Mouse (Mus musculus): ENCODE results near the gene Fto. TPM values are rescaled to one million over a fixed set of nuclear protein-coding genes. Genes with fewer than 3 reads are reported as not detected.

Fto gene
- total and polyA plus RNA-seq, 2 experiments from 2014 or later: 86.8 to 122 TPM

- ATAC-seq (no peak), DNase-seq (no peak)
- 88% methylated on average over 5 of the region's 5 CpGs for WGBS
- H3K4me1 ChIP-seq (ENCODE audit: insufficient read depth): no peaks in the 10 kb centered on the region
- no peaks in the 10 kb centered on the region for H3K27me3 ChIP-seq (ENCODE audit: insufficient read depth, low read length)
- no peak for TF ChIP-seq CTCF (IDR thresholded peaks at IDR 0.05; ENCODE audit: low read depth)
- no peaks in the 10 kb centered on the region for H3K9me3 ChIP-seq (ENCODE audit: low read length)
- no peak overlapping the region for H3K27ac ChIP-seq (ENCODE audit: low read depth, low read length)
- no peak overlapping the region for H3K4me2 ChIP-seq (ENCODE audit: low read depth)
- H3K9ac ChIP-seq: no peak overlapping the region
- H3K36me3 ChIP-seq (ENCODE audit: insufficient read depth): no peaks in the 10 kb centered on the region
- H3K4me3 ChIP-seq (ENCODE audit: low read depth, low read length): no peak overlapping the region
Measured at GRCm38 (mm10) chr8:91424491-91425074, 111.3 kb downstream of the Fto start.

- H3K9ac ChIP-seq: no peak overlapping the region
- H3K4me2 ChIP-seq (ENCODE audit: low read depth): no peak overlapping the region
- WGBS: 91% methylated on average over 10 of the region's 10 CpGs
- no peak for TF ChIP-seq CTCF (IDR thresholded peaks at IDR 0.05; ENCODE audit: low read depth)
- peaks cover 3% of the 10 kb centered on the region; the same call in 1 of the 2 replicates for H3K9me3 ChIP-seq (ENCODE audit: low read length)
- ATAC-seq: no peak
- H3K4me1 ChIP-seq (ENCODE audit: insufficient read depth): no peaks in the 10 kb centered on the region
- no peak overlapping the region for H3K27ac ChIP-seq (ENCODE audit: low read depth, low read length)
- DNase-seq: no peak
- no peaks in the 10 kb centered on the region for H3K27me3 ChIP-seq (ENCODE audit: insufficient read depth, low read length)
- H3K36me3 ChIP-seq (ENCODE audit: insufficient read depth): no peaks in the 10 kb centered on the region
- H3K4me3 ChIP-seq (ENCODE audit: low read depth, low read length): no peak overlapping the region
Measured at GRCm38 (mm10) chr8:91425251-91425866, 112.0 kb downstream of the Fto start.

GRCm38 (mm10) chr8:91426496-91426895 lies 113.2 kb downstream of the Fto start:
- DNase-seq (no peak), ATAC-seq (no peak)
- no peak overlapping the region for H3K4me3 ChIP-seq (ENCODE audit: low read depth, low read length)
- H3K27ac ChIP-seq (ENCODE audit: low read depth, low read length): no peak overlapping the region
- no peak overlapping the region for H3K4me2 ChIP-seq (ENCODE audit: low read depth)
- WGBS: 79% methylated on average over 1 of the region's 1 CpGs
- TF ChIP-seq CTCF (IDR thresholded peaks at IDR 0.05; ENCODE audit: low read depth): no peak
- H3K9me3 ChIP-seq (ENCODE audit: low read length): peaks cover 3% of the 10 kb centered on the region; the same call in 1 of the 2 replicates
- H3K9ac ChIP-seq: no peak overlapping the region
- H3K4me1 ChIP-seq (ENCODE audit: insufficient read depth): no peaks in the 10 kb centered on the region
- no peaks in the 10 kb centered on the region for H3K36me3 ChIP-seq (ENCODE audit: insufficient read depth)
- H3K27me3 ChIP-seq (ENCODE audit: insufficient read depth, low read length): no peaks in the 10 kb centered on the region

- H3K27ac ChIP-seq (ENCODE audit: low read depth, low read length): no peak overlapping the region
- H3K27me3 ChIP-seq (ENCODE audit: insufficient read depth, low read length): no peaks in the 10 kb centered on the region
- H3K4me2 ChIP-seq (ENCODE audit: low read depth): no peak overlapping the region
- no peak overlapping the region for H3K4me3 ChIP-seq (ENCODE audit: low read depth, low read length)
- H3K36me3 ChIP-seq (ENCODE audit: insufficient read depth): no peaks in the 10 kb centered on the region
- ATAC-seq: no peak
- WGBS: 96% methylated on average over 3 of the region's 3 CpGs
- H3K9me3 ChIP-seq (ENCODE audit: low read length): peaks cover 3% of the 10 kb centered on the region; the same call in 1 of the 2 replicates
- H3K4me1 ChIP-seq (ENCODE audit: insufficient read depth): no peaks in the 10 kb centered on the region
- TF ChIP-seq CTCF (IDR thresholded peaks at IDR 0.05; ENCODE audit: low read depth): no peak
- DNase-seq: no peak
- H3K9ac ChIP-seq: no peak overlapping the region
Measured at GRCm38 (mm10) chr8:91430333-91430940, 117.1 kb downstream of the Fto start.

GRCm38 (mm10) chr8:91436036-91436435 lies 122.7 kb downstream of the Fto start:
- H3K4me2 ChIP-seq (ENCODE audit: low read depth): no peak overlapping the region
- no peak for ATAC-seq
- WGBS: 97% methylated on average over 15 of the region's 15 CpGs

GRCm38 (mm10) chr8:91443911-91444310 lies 130.6 kb downstream of the Fto start:
- H3K27ac ChIP-seq (ENCODE audit: low read depth, low read length): no peak overlapping the region
- H3K36me3 ChIP-seq (ENCODE audit: insufficient read depth): peaks cover 4% of the 10 kb centered on the region; the same call in 1 of the 2 replicates
- H3K4me2 ChIP-seq (ENCODE audit: low read depth): no peak overlapping the region
- DNase-seq (no peak), ATAC-seq (no peak)
- no peaks in the 10 kb centered on the region for H3K9me3 ChIP-seq (ENCODE audit: low read length)
- no peak overlapping the region for H3K4me3 ChIP-seq (ENCODE audit: low read depth, low read length)
- TF ChIP-seq CTCF (IDR thresholded peaks at IDR 0.05; ENCODE audit: low read depth): no peak
- 80% methylated on average over 4 of the region's 4 CpGs for WGBS
- no peaks in the 10 kb centered on the region for H3K4me1 ChIP-seq (ENCODE audit: insufficient read depth)
- no peaks in the 10 kb centered on the region for H3K27me3 ChIP-seq (ENCODE audit: insufficient read depth, low read length)
- H3K9ac ChIP-seq: no peak overlapping the region

More at GRCm38 (mm10) chr8:91436036-91436435, 122.7 kb downstream of the Fto start:
- H3K4me3 ChIP-seq (ENCODE audit: low read depth, low read length): no peak overlapping the region
- H3K9ac ChIP-seq: no peak overlapping the region
- H3K27me3 ChIP-seq (ENCODE audit: insufficient read depth, low read length): no peaks in the 10 kb centered on the region
- no peaks in the 10 kb centered on the region for H3K4me1 ChIP-seq (ENCODE audit: insufficient read depth)
- DNase-seq: no peak
- H3K9me3 ChIP-seq (ENCODE audit: low read length): no peaks in the 10 kb centered on the region
- no peak for TF ChIP-seq CTCF (IDR thresholded peaks at IDR 0.05; ENCODE audit: low read depth)
- H3K36me3 ChIP-seq (ENCODE audit: insufficient read depth): no peaks in the 10 kb centered on the region
- H3K27ac ChIP-seq (ENCODE audit: low read depth, low read length): no peak overlapping the region
